Mouse (Mus musculus): ENCODE data around the gene Gsto1.

Gene Gsto1

DNA sequence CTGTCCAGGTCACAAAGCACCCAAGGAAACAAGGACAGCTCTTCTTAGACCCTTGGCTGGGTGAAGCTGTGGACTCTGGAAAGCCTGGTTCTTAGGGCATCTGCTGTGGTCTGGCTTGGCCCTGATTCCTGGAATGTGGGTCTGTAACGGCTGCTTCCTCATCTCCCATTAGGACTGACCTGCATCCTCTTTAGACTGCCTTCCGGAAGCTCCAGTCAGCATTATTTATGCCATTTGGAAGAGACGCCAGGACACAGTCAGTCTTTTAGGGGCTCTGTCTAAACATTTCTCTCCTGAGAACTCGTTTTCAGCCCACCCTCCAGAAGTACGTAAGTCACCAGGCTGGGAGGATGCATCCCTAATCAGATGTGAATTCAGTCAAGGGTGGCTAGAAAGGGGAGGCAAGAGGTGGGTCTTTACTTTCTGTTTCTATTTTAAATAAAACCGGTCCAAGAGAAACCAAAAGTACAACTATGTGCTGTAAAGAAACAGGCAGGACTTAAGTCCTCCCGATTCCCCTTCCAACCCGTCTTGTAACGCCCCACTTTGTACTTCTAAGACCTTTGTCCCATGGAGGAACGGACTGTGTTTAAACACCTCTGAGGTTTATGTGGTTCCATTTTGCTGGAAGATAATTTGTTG, 35.8 kb downstream of the Gsto1 start:
- DNase-seq (ENCODE audit: low spot score) = no peak

DNA sequence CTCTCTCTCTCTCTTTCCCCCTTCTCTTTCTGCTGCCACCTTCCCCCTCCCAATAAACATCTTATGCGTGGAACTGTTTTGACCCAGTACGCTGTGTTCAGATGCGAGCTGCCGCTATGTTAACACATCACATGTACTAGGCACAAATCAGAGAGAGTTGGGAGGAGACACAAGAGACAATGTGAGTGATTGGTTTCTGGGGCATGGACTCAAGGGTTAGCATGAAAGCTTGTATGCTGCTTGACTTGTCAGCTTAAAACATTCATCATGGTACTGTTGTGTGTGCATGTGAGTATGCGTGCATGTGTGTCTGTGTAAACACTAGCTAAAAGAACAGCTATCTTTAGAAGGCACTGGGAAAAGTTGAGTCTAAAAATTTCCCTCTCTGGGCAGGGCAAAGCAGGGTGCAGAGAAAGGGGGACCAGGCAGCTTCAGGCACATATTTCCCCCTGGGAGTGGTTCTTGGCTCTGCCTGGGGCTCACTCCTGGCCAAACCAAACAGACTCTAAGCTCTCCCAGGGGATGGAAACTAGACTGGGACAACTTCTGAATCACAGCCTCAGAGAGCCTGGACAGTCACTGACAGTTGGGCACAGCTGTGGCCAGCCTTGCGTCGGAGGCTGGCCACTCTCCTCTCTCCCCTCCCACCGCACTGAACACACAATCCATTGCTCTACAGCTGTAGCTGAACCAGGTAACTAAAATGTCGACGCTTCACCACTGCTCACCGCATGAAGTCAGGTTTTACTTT, 37.0 kb downstream of the Gsto1 start:
- DNase-seq (ENCODE audit: low spot score) = no peak

DNA sequence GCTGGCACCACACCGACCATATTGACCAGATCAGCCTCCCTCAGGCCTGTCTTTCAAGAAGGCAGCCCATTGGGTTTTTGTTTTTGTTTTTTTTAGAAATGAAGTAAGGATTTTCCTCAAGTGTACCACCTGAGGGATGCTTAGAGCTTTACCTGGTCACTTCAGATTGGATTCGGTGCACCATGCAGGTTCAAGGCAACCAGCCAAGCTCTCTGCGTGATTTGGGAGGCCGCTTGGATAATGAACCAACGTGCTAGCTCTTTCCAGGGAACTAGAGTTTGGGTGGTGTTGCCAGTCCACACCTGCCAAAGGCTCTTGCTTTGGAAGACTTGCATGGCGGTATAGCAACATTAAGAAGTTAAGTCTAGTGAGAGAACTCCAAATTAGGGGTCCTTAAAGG, 38.3 kb downstream of the Gsto1 start:
- DNase-seq (ENCODE audit: low spot score) = no peak

DNA sequence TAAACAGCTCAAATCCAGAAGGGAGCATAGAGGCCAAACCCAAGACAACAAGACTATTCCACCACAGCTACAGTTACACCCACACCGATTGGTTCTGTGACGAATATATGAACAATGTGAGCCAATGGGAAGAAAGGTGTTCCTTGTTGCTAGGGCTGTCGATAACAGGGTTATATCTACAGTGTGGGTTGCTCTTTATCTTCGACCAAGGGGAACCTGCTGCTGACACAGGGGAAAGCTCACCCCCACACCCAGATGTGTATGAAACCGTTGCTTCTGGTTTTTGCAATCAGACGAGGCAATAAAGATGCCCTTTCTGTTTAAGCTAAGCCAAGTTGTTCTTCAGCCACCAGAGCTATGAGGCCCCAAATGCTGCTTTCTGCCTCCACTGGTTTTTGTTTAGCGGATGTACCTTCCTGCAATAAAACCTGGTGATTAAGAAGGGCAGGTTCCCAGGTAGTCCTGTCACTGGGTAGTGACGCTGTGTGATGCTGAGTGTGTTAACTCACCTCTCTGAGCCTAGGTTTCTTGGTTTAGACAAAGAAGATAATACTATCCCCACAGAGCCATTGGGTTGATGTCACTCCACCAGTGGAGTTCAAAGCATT, 43.8 kb downstream of the Gsto1 start:
- DNase-seq (ENCODE audit: low spot score) = no peak

DNA sequence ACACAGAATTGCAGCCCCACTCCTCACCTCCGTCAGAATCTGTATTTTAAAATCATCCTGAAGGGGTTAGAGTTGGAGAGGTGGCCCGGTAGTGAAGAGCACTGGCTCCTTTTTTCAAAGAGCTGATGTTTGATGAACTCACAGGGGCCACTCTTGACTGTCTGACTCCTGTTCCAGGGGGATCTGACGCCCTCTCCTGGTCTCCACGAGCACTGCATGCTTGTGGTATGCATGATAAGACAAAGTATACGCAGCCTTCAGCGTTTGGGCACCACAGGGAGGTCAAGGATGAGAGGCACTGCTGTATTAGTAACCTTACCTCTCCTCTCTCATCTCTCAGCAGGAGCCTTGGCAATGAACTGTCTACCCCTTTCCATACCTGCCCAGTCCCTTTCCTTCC, 45.2 kb downstream of the Gsto1 start:
- no peak for DNase-seq (ENCODE audit: low spot score)

DNA sequence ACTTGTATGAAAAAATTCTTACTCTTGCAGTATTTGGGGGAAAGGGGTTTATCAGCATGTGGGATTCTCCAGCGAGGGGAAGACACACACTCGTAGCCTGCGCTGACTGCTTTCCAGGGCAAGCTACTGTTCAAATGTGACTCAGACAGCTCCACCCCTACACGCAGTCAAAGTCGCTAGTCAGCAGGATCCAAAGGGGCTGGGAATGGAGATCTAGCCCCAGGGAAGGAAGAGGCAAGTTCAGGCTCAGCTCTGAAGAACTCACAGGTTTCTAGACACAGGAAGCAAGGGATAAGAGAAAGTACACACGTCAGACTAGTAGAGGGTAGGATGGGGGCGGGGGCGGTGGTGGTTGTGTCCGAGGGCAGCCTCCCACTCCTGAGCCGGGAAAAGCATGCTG, 45.8 kb downstream of the Gsto1 start:
- DNase-seq (ENCODE audit: low spot score) = no peak

DNA sequence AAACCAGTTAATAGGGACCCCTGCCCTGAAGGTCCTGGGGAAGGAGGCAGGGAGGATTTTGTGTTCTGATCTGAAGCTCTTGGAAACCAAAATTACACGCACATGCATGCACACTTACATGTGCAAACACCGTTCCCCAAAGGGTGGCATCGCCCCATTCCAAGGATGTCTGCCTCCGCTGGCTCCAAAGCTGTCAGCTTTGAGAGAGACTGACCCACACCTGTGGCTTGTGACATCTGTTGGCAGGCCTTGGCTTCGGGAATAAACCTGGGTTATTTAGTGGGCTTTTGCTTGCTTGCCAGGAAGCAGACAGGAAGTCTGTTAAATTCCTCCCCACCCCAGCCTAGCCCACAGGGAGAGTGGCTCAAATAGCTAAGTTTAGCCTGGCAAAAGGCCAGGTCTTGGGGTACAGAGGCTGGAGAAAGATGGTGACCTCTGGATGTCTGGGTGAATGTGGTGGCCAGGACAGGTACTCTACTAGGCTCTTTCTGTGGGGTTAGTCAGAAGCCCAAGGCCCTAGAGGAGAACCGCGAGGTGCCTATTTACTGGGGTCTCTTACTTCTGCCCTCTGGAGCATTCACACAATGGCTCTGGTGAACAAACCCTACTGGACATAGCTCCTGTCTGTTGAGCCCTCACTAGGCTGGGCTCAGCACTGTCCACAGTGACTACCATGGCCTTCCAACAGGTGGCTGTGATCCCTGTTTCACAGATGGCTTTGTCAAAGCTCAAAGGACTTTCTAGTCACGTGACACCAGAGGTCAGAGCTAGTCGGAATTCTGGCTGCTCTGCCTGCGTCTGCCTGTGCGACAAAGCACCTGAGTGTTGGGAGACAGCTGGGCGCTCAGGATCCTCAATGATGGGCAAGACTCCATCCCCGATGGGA, 47.8 kb downstream of the Gsto1 start:
- no peak for DNase-seq (ENCODE audit: low spot score)

DNA sequence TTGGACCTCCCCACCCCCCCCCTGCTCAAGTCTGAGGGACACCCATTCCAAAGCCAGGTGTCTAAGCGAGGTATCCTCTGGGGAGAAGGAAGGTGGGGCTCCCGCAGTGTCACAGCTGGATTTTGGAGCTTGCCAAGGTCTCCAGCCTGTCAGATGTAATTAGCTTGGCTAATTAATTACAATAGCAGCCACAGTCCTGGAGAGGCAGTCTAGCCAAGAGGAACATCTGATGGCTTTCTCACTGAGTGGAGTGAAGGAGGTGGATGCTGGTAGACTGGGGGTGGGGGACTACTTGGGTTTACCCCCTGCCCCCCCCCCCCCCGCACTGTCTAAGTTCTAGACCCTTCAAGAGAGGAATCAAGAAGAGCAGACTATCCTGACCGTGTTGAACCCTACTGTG, 48.9 kb downstream of the Gsto1 start:
- DNase-seq (ENCODE audit: low spot score) = no peak

DNA sequence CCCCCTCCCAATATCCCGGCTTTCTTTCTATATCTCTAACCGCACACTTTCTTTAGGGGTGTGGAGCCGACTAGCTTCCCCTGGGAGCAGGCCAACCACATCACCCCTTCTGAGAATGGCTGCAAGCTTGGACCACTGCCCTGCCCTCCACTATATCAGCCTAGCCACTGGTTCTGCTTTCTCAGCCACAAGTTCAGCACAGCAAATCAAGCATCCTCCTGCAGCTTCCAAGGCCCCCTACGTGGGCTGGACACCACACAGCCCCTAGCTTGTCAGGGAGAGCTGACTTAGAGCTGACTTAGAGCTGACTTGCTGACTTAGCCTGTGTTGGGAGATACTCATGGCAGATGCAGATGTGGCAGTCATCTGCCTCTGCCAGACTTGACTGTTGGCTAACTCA, 50.3 kb downstream of the Gsto1 start:
- no peak for DNase-seq (ENCODE audit: low spot score)

DNA sequence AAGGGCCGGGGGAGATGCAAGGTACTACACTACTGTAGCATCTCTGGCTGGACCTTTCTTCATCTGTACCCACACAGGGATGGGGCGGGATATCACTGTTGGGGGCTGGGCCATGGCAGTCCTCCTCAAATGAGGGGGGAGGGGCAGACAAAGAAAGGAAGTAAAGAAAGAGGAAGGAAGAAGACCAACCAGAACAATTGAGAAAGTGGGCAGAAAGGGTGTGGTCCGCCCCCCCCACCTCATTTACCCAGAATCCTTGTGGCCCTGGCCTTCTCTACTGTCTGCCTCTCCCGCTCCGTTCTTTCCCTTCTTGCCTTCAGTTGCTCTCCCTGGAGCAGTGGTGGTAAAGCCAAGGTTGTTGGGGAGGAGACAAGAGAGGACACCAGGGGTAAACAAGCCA, 50.8 kb downstream of the Gsto1 start:
- no peak for DNase-seq (ENCODE audit: low spot score)

DNA sequence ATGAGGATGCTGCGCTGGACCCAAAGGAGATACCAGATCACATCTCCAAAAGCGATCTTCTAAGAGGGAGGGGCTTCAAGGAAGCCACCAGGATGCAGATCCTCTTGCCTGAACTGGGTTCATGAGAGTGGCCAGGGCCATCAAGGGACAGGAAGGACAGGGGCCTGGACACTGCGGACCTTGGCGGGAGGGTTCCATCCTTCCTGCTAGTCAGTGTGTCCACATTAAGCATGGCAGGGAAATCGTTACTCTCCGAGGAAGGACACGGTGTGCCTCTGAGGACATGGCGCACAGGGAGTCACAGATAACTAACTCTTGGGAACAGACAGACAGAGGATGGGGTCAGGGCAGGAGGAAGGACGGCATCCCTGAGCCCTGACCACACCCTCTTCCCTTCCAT, 52.8 kb downstream of the Gsto1 start:
- DNase-seq (ENCODE audit: low spot score) = no peak

DNA sequence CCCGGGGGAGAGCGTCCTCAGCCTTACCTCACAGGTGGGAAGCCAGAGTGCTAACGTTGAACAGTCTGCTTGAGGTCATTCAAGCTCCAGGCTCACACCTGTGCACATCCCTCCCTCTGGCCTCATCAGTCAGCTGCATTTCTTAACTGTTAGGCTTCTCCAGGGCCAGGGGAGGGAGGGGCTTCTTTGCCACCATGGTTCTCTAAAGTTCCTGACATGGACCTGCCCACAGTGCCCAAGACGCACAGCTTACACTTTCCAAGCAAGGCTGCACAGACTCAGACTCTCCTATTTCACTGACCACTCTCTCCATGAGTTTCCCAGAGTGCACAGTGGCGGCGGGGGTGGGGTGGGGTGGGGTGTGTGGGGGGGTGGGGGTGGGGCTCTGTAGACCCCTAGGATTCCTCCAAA, 54.2 kb downstream of the Gsto1 start:
- DNase-seq (ENCODE audit: low spot score) = no peak

DNA sequence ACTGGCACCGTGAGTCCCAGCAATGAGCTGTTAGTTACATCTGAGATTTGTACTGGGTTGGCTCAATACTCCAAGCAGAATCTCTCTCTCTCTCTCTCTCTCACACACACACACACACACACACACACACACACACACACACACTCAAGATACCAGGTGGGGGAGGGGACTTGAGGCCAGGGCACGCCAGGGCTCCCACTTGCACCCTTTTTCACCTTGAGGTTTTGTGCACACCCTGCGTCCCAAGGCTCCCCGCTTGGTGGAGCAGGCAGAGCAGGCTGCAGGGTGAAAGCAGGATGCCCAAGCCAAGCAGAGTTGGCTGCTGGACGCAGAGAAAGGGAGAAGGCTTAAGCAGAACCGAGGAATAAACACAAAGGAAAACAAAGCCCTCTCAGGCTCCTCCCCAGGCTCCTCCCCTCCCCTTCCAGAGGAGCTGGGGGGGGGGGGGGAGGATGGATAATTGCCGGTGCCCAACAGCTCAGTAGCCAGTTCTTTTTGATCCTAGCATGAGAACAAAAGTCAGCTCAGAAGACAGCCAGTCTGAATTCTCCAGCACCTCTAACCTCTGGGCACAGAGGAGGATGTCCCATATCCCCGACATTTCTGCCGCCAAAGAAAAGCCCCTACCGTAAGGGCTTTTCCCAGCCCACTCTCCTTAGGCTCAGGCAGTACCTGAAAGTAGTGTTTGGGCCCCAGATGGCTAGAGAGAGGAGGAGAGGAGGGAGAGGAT, 54.8 kb downstream of the Gsto1 start:
- DNase-seq (ENCODE audit: low spot score) = no peak

DNA sequence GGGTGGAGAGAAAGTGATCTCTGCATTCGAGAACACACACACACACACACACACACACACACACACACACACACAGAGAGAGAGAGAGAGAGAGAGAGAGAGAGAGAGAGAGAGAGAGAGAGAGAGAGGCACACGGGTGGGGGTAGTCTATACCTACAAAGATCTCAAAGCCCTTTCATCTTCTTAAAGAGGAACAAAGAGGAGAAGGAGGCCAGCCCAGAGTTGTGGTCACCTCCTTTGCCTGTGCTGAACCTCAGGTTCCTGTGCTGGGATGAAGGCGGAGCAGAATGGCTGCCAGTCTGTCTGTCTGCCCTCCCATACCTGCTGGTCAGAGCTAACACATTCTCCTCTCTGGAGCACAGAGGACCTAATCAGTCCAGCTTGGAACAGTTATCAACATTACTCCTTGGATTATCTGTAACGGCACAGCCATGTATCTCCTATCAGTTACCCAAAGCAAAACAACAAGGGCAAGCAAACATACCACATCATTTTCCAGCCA, 55.4 kb downstream of the Gsto1 start:
- DNase-seq (ENCODE audit: low spot score) = no peak

DNA sequence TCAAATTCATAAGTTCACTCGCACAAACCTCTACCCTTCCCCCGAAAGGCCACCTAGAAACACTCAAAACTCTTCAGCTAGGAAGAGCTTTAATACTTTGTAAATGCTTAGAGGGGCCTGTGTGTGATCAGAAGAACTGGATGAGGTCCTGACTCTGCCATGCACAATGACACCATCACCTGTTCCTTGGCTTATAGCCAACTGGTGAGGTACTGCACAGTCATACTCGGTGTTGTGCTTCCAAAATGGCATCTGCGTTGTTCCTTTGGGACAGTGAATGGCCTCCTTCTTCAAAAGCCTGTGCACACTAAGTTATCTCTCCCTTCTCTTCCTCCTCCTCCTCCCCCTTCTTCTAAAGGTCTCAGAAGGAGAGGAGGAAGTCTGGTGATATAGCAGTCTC, 56.0 kb downstream of the Gsto1 start:
- no peak for DNase-seq (ENCODE audit: low spot score)

DNA sequence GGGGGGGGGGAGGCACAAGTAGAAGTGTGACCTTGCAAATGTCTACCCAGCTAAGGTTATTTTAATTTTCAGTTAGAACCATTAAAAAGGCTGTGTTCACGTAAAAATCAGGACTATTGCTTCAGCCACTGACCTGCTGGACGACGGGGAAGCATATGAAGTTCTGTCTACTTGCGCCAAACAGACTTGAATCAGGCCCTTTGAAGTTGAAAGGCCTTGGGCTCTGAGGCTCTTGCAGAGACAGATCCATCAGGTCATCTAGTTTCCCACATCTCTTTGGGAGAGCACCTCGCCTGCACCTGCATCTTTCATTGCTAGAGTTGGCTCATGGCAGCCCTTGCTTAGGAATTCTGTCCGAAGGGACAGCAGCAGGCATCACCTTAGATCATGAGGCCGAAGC, 58.6 kb downstream of the Gsto1 start:
- DNase-seq (ENCODE audit: low spot score) = no peak

DNA sequence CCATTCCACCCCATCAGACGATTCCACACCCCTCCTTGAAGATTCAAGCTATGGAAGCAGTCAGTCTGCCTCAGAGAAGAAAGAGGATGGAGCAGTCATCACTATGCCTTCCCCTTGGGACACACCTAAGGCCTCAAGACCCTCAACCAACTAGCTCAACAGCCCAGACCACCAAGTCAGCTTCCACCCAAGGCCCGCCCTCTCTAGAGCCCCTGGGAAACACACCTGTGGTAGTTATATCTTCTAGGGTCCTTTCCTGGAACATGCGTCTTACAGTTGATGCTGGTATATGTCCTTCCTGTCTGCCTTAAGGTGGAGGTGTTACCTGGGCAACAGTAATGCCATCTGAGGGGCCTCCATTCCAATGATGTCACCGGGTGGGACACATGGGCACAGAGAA, 59.4 kb downstream of the Gsto1 start:
- no peak for DNase-seq (ENCODE audit: low spot score)

Measured in ovary, postnatal 10 days (tissue).